Mouse (Mus musculus) liver, adult 2 months (tissue): ENCODE measurements at regions not wholly inside any gene's neighbourhood (a gene's known extent, or its start where the extent isn't known, plus 50 kb on each side); places are given as distances from the start of the nearest gene placed in this dataset.

Source experiments
- CTCF ChIP-seq: fragments of 200-500 bp; IDR thresholded peaks from 2 replicates; pipeline ENCODE4 v1.5.1; 2011; ENCODE audit warnings: low read depth, low read length, control low read depth
- POLR2A ChIP-seq: fragments of 200-500 bp; IDR thresholded peaks from 2 replicates; pipeline ENCODE4 v1.6.1; 2011; ENCODE audit warnings: low read length, control low read depth; ENCODE audit not compliant: insufficient read depth; ENCODE audit errors: extremely low read depth

DNA sequence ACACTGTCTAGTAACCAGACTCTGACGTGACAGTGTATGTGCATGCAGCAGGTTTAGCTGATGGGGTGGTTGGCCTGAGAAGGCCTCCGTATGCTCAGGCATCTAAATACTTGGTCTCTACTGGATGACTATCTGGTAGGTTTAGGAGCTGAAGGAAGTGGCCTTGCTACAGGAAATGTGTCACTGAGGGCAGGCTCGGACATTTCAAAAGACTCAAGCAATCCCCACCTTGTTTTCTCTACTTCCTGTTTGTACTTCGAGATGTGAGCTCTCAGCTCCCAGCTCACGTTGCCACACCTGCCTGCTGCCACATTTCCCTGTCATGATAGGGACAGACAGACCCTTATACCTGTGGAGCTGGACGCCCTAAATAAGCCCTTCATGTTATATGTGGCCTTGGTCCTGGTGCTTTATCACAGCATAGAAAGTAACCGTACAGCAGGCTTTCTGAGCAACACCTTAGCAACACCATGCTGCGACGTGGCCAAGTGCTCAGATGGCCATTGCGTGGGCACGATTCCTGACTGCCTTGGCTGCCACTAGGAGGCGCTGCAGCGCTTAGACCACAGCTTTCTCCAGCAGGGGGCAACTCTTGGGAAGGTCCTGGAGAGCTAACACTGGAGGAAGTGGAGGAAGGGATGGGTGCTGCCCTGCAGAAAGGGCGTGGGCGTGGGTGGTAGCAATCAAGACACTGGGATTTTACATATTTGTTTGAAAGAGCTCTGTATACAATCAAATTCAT lies 165.8 kb upstream of the Zfp637 start:
- peak; percentile 98 for TF ChIP-seq CTCF
- TF ChIP-seq POLR2A = no peak
